Mouse (Mus musculus) testis, adult 2 months (tissue): ENCODE data around the gene Crtc3.

ENCODE experiments used
- CTCF ChIP-seq: fragments of 200-500 bp; IDR thresholded peaks from 2 replicates; pipeline ENCODE4 v1.5.1; 2012; ENCODE audit warnings: low read depth, mild to moderate bottlenecking, inconsistent platforms, low read length, moderate library complexity; ENCODE audit not compliant: control insufficient read depth, insufficient read depth, insufficient replicate concordance
- POLR2A ChIP-seq: fragments of 200-500 bp; IDR thresholded peaks from 2 replicates; pipeline ENCODE4 v1.6.1; 2012; ENCODE audit warnings: low read depth, mild to moderate bottlenecking, inconsistent platforms, low read length, moderate library complexity; ENCODE audit not compliant: control insufficient read depth

GRCm38 (mm10) chr7:80638460-80638859, 50.2 kb downstream of the Crtc3 start:
- TF ChIP-seq POLR2A, result no peak
- no peak for TF ChIP-seq CTCF
